Mouse (Mus musculus) spleen, adult 18-20 months (tissue): ENCODE measurements around the gene Gm3776.
"Not testable (repeated sequence)": the region's sequence is repeated elsewhere in the genome, so short reads cannot be mapped to it uniquely, and the experiment has no call there.

Experiments used
- DNase-seq, 2 experiments: peaks; one replicate each; pipeline ENCODE4 v3.0.0; 2022; ENCODE audit warnings: mixed read lengths in 2 of 2

Gene Gm3776

DNA sequence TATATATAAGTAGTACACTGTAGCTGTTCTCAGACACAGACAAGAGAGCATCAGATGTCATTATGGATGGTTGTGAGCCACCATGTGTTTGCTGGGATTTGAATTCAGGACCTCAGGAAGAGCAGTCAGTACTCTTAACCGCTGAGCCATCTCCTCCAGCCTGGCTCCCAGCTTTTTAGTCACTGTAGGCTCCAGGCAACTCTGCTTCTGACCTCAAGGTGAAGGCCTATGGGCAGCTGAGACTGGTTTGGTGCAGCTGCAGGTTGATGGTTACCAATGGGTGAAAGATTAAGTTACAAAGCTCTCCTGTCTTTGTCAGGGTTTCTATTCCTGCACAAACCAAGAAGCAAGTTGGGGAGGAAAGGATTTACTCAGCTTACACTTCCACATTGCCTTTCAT, 36.8 kb downstream of the Gm3776 start:
- DNase-seq = not testable (repeated sequence)

GRCm38 (mm10) chr9:78294781-78295180, 37.9 kb downstream of the Gm3776 start:
- not testable (repeated sequence) for DNase-seq

DNA sequence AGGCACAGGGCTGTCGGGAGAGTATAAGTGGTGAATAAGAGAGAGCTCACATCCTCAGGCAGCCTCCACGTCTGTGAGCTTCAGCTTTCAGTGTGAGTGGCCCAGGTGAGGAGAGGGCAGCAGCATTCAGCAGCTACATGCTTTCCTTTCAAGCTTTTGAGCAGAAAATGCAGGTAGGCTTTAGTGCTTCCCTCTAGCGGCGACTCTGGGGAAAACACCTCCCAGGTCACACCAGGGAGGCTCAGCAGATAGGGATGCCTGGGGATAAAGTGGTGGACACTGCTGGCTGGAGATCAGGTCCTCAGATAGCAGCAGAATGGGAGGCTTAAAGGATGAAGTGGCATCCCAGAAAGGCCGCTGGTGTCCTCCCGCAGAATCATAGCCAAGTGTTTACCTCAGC, 39.2 kb downstream of the Gm3776 start:
- peak in 1 of 2 experiments; percentile 15 for DNase-seq

GRCm38 (mm10) chr9:78298232-78298631, 41.3 kb downstream of the Gm3776 start:
- no peak for DNase-seq

GRCm38 (mm10) chr9:78299143-78299542, 42.2 kb downstream of the Gm3776 start:
- not testable (repeated sequence) for DNase-seq

DNA sequence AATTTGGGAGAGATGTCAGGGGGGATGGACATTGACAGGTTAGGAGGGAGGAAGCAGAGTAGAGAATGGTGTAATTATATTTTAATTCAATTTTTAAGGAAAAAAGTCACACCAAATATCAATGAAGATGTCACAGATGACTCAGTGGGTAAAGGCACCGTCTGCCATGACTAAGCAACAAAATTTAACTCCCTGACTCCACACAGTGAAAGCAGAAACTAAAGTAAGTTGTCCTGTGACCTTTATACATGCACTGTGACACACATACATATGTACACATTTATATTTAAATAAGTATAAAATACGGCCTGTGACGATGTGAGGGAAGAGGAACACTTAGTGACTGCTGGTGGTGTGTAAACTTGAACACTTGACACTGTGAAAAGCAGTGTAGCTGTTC, 51.2 kb downstream of the Gm3776 start:
- DNase-seq = not testable (repeated sequence)

- DNase-seq = no peak
Measured at GRCm38 (mm10) chr9:78314696-78315095, 57.8 kb downstream of the Gm3776 start, which contains the start of gene Omt2a. Omt2a (minus strand) TSS chr9:78314796.
